Mouse (Mus musculus) granulocyte monocyte progenitor cell, adult 5-6 weeks (primary cell): ENCODE measurements at regions not wholly inside any gene's neighbourhood (a gene's known extent, or its start where the extent isn't known, plus 50 kb on each side); places are given as distances from the start of the nearest gene placed in this dataset.
"Not testable (repeated sequence)": the region's sequence is repeated elsewhere in the genome, so short reads cannot be mapped to it uniquely, and the experiment has no call there.

Experiments
- ATAC-seq: replicated peaks from 2 replicates; pipeline ENCODE4 v1.8.0; 2016; ENCODE audit warnings: mild to moderate bottlenecking, moderate TSS enrichment, inconsistent platforms; ENCODE audit not compliant: poor library complexity, severe bottlenecking

DNA sequence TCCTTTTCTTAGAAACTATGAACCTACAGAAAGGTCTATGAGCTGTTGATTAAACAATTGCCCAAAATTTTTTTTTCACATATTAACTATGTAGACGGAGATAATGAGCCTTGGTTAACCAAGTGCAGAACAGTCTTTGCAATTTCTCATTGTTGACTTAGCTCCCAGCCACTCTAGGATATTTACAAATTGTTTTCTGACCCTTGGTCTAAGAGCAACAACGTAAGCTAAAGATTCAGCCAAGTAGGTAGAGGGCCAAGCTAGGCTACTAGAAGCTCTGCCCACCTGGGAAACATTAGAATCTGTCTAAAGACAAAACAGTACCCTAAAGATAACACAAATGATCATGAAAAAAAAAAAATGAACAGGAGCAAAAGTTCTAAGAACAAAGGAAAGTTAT, 67.5 kb upstream of the Map9 start:
- no peak for ATAC-seq

DNA sequence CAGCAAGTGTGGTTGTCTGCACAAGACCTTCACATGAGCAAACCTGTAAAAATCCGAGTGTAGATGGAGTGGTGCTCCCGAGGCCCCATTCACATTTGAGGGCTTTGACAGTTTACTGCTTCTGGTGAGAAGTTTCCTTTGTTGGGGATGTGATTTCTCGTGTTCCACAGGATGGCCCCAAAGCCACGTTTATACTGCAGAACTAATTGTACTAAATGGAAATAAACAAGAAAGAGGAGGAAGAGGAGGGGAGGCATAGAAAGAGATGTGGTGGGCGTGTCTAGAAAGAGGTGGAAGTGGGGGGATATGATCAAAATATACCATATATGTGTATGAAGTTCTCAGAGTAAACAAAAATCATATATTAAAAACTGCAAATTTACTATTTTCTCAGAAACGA, 68.8 kb upstream of the Map9 start:
- ATAC-seq: no peak

DNA sequence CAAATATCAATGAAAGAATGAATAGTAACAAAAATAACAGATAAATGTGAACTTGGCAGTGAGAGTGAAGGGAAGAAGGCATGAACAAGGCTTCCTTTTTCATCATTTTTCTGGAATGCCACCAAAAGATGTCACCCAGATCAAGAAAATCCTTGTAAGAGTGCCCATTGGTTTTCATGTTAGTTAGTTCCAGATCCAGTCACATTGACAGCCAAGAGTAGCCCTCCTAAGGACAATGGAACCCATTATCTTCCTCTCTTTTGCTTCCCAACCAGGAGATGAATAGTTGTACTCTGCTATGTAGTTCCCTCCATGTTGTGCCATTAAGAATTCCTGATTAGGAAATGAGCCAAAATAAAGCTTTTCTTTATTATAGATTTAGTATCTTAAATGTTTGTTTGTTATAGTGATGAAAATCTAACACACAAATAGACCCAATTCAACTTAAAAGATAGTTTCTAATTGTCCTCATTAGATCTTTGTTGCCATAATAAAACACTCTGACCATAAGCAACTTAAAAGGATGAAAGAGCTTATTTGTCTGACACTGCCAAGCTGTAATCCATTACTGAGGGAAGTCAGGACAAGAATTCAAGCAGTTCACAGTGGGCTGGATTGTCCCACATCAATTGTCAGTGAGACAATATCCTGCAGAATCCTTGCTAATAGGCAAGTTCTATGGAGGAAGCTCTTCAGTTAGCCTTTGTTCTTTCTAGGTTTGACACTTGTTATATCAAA, 80.7 kb upstream of the Map9 start:
- no peak for ATAC-seq

DNA sequence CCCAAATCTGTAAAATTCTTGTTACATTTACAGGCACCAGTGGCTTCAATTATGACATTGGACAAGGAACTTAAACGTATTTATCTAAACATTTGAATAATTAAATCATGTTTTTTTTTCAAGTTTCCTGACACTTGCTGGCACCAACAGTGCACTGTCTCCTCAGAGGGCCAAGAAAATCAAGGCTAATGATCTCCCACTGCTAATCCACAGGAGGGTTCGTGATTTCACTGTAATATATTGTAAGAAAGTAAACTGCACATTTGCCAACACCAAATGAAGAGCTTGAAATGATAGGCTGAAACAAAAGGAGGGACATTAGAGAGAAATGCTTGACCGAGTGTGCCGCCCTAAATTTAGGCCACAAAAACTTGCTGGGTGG, 82.0 kb upstream of the Map9 start:
- ATAC-seq: no peak

DNA sequence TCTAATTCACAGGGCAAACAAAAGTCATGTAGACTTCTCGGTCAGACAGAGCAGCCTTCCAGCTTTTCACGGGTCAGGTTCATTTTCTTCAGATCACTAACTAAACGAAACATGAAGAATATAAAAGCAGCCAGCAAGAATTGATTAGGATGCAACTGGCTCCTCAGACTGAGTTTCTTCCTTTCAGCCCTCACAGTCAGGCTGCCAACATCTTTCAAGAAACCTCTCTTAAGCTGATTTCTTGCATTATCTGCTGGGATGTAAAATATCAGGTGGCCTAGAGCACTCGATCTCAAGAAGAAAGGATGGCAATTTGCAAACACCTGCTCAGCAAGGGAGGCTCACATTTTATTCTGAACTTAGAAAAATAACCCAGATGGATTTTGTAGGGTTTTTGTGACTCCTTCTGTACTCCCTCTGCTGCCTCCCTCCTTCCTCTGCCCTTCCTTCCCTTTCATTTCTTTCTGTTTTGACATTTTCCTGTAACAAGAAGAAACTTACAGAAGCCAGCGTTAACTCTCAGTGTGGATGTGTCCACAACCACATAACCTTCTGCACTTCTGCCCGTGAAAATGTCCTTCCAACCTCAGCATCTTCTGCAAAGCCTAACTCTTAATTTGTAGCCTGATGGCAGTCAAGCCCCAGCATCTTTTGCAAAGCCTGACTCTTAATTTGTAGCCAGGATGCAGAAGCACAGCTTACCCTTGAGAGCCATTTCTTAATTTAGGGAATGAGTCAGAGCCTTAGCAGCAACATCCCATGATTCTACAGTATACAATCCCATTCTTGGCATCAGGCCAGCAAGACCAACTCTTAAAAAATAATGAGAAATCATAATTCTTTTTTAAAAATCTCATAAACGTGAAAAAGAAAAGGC, 82.7 kb upstream of the Map9 start:
- no peak for ATAC-seq

DNA sequence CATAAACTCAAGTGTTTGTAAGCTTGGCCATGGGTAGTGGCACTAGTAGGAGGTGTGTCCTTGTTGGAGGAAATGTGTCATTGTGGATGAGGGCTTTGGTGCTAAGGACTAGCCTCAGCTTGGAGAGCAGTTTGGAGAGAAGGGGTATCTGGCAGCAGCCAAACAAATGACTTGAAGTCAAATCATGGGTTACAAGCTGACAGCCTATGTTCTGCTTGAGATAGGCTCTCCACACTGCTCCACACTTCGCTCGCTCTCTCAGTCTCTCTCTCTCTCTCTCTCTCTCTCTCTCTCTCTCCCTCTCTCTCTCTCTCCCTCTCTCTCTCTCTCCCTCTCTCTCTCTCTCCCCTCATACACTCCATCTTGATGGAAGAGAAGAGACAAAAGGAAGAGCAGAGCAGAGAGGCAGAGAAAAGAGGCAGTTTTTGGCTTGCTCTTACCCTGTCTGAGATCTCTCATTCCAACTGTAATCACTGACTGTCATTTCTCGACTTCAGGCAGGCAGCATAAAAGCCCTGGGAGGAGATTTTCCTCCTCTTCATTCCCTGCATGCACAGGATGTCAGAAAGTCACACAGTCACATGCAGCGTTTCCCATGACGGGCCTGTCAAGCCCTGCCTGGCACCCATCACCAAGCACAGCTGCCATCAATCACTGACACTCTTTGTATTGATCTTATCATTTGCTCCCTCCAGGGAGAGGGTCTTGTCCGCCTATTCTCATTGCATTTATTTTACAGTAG, 83.5 kb upstream of the Map9 start:
- no peak for ATAC-seq

DNA sequence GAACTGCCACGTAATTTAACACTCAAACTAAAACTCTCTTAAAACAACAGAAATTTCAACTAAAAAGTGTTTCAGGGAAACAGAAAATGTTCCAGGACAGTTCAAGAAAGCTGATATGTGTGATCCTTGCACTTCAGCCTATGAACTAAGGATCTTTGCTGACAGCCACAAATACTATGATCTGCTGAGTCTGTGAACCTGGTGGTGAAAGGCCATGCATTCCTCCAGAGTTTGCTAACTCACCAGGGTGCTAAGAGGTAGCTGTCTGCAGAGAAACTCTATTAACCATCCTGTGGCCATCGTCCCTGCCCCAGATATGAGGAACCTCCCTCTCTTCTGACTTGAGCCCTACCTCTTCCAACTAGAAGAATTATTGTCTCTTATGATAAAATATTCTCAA, 84.3 kb upstream of the Map9 start:
- not testable (repeated sequence) for ATAC-seq

DNA sequence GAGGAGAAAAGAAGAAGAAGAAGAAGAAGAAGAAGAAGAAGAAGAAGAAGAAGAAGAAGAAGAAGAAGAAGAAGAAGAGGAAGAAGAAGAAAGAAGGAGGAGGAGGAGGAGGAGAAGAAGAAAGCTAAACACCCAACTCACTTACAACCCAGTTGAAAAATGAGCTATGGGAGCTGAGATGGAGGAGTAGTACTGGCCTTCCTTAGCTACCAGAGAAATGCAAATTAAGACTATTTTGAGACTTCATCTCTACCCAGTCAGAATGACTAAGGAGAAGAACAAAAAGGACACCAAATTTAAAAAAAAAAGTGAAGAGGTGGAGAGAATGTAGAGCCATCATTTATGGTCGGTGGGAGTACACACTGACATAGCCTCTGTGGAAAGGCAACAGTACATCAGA, 85.9 kb upstream of the Map9 start:
- ATAC-seq: no peak

DNA sequence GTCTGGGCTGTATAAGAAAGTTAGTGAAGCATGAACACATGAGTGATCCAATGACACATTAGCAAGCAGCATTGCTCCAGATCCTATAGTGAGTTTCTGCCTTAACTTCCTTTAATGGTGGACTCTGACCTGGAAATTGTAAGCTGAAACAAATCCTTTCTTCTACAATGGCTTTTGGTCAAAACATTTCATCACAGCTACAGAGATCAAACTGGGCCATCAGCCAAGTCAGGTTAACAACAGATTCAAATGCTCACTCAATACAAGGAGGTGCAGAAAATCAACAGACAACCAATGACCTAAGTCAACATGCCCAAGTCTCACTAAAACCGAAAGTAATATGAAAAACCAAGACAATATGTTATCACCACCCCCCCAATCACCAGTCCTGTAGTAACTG, 91.9 kb upstream of the Map9 start:
- no peak for ATAC-seq

DNA sequence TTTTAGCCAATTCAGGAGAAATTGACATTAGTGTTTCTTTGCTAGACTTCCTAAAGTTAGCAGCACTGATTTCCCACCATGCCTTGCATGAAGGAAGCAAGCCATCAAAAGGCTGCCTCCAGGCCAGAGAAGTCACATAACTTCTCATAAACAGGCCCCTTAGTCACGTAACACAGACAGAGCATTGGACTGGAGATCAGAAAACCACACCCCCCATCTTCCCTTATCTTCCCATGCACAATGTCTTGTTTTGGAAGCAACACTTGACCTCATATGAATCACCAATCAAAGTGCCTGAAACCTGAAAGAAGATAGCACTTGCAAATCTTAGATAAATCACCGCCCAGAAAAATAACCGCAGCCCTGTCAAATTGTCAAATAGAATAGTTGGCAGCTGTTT, 95.9 kb upstream of the Map9 start:
- ATAC-seq: no peak

DNA sequence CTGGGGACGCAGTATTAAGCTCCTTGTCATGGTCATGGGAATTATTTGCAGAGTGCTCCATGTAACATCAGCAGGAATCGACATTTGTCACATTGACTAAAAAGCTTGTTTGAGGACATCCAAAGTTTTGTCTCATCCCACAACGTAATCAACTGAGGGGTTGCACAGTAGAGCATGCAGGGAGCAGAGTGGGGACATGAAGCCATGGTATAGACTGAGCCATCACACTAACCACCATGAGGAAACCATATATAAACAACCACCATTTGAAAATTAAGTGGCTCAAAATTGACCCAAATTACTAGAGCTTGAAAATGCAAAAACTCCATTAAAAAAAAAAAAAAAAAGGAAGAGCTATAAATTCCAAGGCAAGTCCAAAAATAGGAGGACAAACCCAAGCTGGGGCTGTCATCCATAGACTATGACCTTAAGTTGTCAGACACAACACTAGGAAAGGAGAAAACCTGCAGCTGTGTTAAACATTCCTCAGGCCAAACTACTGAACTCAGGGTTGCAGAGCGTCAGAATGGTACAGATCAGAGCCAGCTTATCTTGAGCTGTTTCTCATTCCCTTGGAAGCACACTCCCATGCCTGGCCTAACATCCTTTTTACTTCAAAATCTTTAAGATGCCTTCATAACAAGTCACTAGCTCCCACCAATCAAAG, 97.7 kb upstream of the Map9 start:
- no peak for ATAC-seq

DNA sequence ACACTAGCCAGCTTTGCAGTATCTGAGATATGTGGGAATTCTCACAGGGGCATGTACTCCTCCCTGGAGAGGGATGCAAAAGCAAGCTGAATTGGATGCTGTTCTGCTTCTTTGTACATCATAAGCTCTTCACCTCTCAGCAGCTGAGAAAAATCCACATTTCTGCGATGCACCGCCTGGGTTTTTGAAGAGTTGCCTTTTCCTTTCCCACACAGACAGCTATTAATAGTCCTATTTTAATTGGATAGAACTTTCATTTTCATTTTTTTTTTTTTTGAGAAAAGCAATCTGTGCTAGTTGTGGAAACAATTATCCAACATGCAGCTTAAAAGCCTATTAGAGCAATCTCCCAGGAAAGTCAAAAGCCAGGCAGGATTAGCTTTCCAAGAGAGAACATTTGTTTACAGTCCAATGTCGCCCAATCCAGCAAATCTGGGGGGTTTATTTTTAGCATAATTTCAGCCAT, 105.2 kb upstream of the Gucy1a1 start:
- no peak for ATAC-seq

DNA sequence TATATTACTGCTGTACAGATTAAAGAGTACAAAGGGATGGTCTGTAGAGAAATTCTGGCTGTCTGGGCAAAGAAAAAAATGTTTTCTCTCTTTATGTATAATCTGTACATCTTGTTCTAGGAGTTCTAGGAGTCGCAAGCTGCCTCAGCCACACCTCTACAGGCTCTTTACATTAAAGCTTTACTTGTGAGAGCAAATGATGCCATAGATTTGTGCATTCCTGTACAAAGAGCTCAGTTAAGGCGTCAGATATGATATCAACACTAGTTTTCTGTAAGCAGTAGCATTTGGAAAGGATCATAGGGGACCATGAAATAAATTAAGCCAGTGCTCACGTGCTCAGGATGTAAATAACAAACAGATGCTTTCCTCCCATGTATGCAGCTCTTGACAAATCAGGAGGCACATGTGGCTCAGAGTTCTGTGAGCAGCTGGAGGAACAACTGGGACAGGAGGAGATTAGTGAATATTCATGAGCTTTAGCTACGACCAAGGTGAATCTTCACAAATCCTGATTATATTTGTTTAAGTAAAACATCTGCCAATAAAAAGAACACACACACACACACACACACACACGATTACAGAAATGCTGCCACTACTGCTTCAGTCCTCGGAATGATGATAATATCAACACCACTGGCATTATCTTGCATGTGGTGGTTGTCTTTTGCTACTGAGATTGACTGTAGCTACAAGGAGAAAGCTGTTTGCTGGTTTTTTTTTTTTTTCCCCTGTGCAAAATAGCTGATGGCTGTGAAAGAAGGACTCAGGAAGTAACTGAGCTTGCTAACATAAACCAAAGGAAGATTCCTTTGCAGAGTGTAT, 104.6 kb upstream of the Gucy1a1 start:
- no peak for ATAC-seq

DNA sequence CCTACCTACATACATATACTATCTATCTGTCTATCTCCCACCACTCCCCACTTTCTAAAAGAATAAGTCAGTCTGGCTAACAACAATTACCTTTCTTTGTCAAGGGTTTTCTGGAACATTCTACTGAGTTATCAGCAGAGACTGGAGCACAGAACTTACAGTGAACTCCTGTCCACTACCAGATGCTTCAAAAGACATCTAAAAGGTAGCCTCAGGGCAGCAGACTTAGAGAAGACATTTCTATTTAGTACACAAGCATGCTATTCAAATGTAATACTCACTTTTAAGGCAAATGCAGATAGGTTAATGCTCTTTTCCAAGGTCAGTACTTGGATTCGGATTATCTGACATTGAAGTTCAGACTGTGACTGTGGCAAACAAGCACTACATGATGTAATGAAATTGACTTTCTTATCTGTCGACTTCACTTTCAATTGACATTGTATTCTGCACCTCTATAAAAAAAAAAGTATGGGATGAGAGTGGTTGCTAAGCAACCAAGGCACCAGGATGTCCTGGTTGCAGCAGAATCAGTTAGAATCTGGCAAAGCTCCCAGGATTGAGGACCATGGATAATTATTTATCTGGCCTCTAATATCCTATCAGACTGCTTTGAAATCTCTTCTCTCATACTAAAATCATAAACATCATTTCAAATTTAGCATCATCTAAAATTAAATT, 90.9 kb upstream of the Gucy1a1 start:
- ATAC-seq: no peak

DNA sequence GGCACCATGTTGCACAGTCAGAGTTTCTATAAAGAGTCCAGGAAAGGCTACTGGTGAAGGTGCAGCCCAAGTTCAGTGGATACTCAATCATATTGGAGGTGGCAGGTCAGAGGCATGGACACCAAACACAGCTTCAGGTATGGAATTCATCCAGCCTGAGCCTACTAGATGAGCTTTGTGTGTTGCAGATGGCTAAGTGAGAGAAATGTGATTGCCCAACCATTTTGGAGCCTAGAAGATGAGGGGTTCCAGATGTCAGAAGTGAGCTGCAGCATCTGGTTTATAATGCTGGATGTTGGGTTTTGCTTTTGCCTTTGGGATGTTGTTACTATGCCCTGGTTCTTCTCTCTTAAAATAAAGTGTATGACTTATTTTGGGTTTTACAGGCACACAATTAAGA, 88.7 kb upstream of the Gucy1a1 start:
- ATAC-seq: no peak

DNA sequence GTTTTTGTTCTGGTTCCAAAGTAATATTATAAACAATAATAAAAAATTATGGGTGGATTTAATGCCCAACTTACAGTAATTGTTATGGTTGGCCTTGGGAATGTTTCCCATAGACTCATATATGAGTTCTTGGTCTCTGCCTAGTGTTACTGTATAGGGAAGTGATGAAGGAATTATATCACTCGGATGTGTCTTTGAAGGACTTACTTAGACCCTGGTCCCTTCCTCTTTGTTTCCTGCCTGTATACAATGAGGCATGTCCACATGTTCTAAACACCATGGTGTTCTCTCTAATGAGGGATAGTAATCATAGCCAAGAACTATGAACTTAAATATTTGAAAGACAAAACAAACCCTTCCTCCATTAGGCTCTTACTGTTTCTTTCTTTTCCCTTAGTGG, 77.8 kb upstream of the Gucy1a1 start:
- no peak for ATAC-seq

DNA sequence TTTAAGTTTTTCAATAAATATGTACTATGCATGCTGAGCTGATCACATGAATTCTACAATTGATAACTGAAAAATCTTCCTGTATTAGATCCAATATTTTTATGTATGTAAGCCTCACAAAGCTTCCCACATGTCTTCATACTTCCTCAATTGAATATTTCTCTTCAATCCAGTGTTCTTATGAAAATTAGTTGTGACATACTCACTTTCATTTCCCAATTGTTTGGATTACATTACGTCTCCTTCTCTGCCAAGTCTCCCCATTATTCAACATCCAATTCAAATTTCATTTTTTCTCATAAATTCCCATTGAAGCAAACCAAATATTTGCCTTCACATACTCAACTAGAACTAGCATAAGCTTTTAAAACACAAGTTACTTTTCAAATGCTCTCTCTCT, 76.3 kb upstream of the Gucy1a1 start:
- peak; percentile 63; the same call in 1 of the 2 replicates for ATAC-seq

DNA sequence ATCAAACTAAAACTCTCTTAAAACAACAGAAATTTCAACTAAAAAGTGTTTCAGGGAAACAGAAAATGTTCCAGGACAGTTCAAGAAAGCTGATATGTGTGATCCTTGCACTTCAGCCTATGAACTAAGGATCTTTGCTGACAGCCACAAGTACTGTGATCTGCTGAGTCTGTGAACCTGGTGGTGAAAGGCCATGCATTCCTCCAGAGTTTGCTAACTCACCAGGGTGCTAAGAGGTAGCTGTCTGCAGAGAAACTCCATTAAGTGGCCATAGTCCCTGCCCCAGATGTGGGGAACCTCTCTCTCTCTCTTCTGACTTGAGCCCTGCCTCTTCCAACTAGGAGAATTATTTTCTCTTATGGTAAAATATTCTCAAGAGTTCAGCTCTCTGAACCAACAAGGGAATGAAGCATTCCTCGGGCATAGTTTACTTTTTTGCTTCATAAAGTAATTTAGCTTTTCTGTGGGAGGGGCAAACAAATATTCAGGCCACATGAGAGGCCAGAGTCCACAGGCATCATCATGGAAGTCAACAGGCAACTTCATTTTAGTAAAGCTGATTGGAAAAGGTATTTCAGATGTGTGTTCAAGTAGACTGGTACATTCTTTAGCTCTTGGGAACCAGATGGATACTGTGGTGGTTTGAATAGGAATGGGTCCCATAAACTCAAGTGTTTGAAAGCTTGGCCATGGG, 73.8 kb upstream of the Gucy1a1 start:
- ATAC-seq: not testable (repeated sequence)
